Mouse (Mus musculus): ENCODE measurements at regions not wholly inside any gene's neighbourhood (a gene's known extent, or its start where the extent isn't known, plus 50 kb on each side); places are given as distances from the start of the nearest gene placed in this dataset.

- H3K4me2 ChIP-seq = no peak overlapping the region
- H3K36me3 ChIP-seq = no peaks in the 10 kb centered on the region
- H3K4me1 ChIP-seq = 0 out of 2 replicates have a peak, but pooled peaks cover 2% of the 10 kb centered on the region
- peaks cover 12% of the 10 kb centered on the region for H3K27me3 ChIP-seq
- 52% methylated on average over 5 of the region's 5 CpGs for WGBS
- no peak overlapping the region for H3K4me3 ChIP-seq
- no peak overlapping the region for H3K9ac ChIP-seq
- ATAC-seq (ENCODE audit: insufficient number of reproducible peaks, low FRiP score, low TSS enrichment, low read depth) = no peak
- H3K27ac ChIP-seq = no peak overlapping the region
- H3K9me3 ChIP-seq = no peaks in the 10 kb centered on the region
These were observed 262.9 kb downstream of the Nr2f2 start for GRCm38 (mm10) chr7:70103680-70104079.

GRCm38 (mm10) chr7:70099001-70099400, 267.5 kb downstream of the Nr2f2 start:
- H3K27ac ChIP-seq = no peak overlapping the region
- H3K4me3 ChIP-seq = no peak overlapping the region
- ATAC-seq (ENCODE audit: insufficient number of reproducible peaks, low FRiP score, low TSS enrichment, low read depth) = no peak
- H3K9ac ChIP-seq = no peak overlapping the region
- H3K9me3 ChIP-seq = no peaks in the 10 kb centered on the region
- H3K4me1 ChIP-seq = no peaks in the 10 kb centered on the region
- H3K4me2 ChIP-seq = no peak overlapping the region
- peaks cover 4% of the 10 kb centered on the region; the same call in 1 of the 2 replicates for H3K27me3 ChIP-seq
- 87% methylated on average over 1 of the region's 1 CpGs for WGBS
- no peaks in the 10 kb centered on the region for H3K36me3 ChIP-seq

DNA sequence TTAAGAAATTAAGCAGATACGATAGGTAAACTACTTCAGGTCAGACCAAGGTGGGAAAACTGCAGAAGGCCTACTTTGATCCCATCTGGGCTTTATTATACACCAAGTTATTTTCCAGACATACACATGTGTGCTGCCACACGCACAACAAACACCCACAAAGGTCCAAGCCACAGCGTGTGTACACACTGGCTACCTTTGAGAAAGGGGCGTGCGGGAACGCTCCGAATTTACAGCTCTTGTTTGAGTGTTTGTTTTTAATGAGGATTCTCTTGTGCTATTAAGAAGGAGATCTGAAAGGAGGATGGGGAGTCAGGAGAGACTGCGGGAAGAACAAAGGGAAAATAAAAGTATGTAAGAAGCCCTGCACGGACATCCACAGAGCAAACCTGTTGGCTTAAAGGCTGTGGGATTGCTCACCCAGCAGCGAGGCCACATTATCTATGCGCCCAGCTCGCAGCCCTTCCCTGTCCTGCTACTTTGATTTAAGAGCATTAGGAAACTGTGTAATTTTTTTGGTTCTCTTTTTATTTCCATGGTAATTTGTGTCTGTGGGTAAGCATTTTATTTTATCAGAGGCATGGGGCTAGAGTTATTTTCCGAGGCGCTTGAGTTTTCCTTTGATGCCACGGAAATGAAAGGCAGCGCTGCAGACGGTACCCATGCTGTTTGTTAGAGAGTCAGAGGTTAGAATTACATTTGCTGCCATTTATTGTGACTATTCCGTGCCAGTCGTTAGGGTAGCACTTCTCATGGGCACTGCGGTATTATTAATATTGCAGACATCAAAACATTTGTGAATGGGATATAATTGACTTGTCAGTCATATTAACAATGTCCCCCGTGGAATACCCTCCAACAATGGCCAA, 272.4 kb downstream of the Nr2f2 start:
- WGBS = 37% methylated on average over 21 of the region's 21 CpGs
- H3K36me3 ChIP-seq = no peaks in the 10 kb centered on the region
- H3K27me3 ChIP-seq = no peaks in the 10 kb centered on the region
- H3K9ac ChIP-seq = no peak overlapping the region
- no peaks in the 10 kb centered on the region for H3K9me3 ChIP-seq
- no peak overlapping the region for H3K4me3 ChIP-seq
- no peak overlapping the region for H3K4me2 ChIP-seq
- no peaks in the 10 kb centered on the region for H3K4me1 ChIP-seq
- no peak for ATAC-seq (ENCODE audit: insufficient number of reproducible peaks, low FRiP score, low TSS enrichment, low read depth)
- no peak overlapping the region for H3K27ac ChIP-seq

DNA sequence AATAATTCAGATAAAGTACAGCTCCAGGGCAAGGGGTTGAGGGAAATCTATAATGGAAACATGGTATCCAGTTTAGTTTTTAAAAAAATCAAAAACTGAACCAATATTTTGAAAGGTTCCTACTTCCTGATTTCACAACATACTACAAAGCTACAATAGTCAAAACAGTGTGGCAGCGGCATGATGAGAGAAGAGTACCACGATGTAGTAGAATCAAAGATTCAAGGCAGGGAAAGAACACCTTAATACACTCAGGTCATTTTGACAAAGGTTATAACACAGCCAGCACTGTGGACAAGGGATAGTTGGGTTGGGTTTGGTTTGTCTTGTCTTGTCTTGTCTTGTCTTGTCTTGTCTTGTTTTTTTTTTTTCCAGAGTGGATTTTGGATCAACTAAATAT, 274.4 kb downstream of the Nr2f2 start:
- Histone ChIP-seq H3K27me3 (no peaks in the 10 kb centered on the region), H3K4me2 (no peak overlapping the region), H3K4me3 (no peak overlapping the region), H3K9me3 (no peaks in the 10 kb centered on the region), H3K36me3 (no peaks in the 10 kb centered on the region), H3K9ac (no peak overlapping the region), H3K27ac (no peak overlapping the region), H3K4me1 (no peaks in the 10 kb centered on the region)
- 97% methylated on average over 2 of the region's 2 CpGs for WGBS
- ATAC-seq (ENCODE audit: insufficient number of reproducible peaks, low FRiP score, low TSS enrichment, low read depth) = no peak

- WGBS = 58% methylated on average over 5 of the region's 5 CpGs
- ATAC-seq (ENCODE audit: insufficient number of reproducible peaks, low FRiP score, low TSS enrichment, low read depth) = no peak
- H3K4me1 ChIP-seq = no peaks in the 10 kb centered on the region
- no peak overlapping the region for H3K27ac ChIP-seq
- no peak overlapping the region for H3K4me3 ChIP-seq
- H3K9ac ChIP-seq = no peak overlapping the region
- H3K36me3 ChIP-seq = no peaks in the 10 kb centered on the region
- no peak overlapping the region for H3K4me2 ChIP-seq
- no peaks in the 10 kb centered on the region for H3K27me3 ChIP-seq
- H3K9me3 ChIP-seq = no peaks in the 10 kb centered on the region
These were observed 277.4 kb downstream of the Nr2f2 start for GRCm38 (mm10) chr7:70089121-70089520.

- Histone ChIP-seq H3K4me2 (no peak overlapping the region), H3K27ac (no peak overlapping the region), H3K4me3 (no peak overlapping the region), H3K9me3 (no peaks in the 10 kb centered on the region), H3K9ac (no peak overlapping the region), H3K36me3 (no peaks in the 10 kb centered on the region), H3K4me1 (peaks cover 9% of the 10 kb centered on the region), H3K27me3 (no peaks in the 10 kb centered on the region)
- 36% methylated on average over 1 of the region's 1 CpGs for WGBS
- ATAC-seq (ENCODE audit: insufficient number of reproducible peaks, low FRiP score, low TSS enrichment, low read depth) = no peak
These were observed 296.9 kb downstream of the Nr2f2 start for GRCm38 (mm10) chr7:70069662-70070061.

GRCm38 (mm10) chr7:70067828-70068719, 298.5 kb downstream of the Nr2f2 start:
- no peak overlapping the region for H3K9ac ChIP-seq
- WGBS = 27% methylated on average over 18 of the region's 18 CpGs
- no peaks in the 10 kb centered on the region for H3K27me3 ChIP-seq
- H3K4me1 ChIP-seq = peaks cover 9% of the 10 kb centered on the region
- H3K4me3 ChIP-seq = no peak overlapping the region
- ATAC-seq (ENCODE audit: insufficient number of reproducible peaks, low FRiP score, low TSS enrichment, low read depth) = no peak
- no peaks in the 10 kb centered on the region for H3K36me3 ChIP-seq
- H3K9me3 ChIP-seq = no peaks in the 10 kb centered on the region
- H3K4me2 ChIP-seq = no peak overlapping the region
- no peak overlapping the region for H3K27ac ChIP-seq

DNA sequence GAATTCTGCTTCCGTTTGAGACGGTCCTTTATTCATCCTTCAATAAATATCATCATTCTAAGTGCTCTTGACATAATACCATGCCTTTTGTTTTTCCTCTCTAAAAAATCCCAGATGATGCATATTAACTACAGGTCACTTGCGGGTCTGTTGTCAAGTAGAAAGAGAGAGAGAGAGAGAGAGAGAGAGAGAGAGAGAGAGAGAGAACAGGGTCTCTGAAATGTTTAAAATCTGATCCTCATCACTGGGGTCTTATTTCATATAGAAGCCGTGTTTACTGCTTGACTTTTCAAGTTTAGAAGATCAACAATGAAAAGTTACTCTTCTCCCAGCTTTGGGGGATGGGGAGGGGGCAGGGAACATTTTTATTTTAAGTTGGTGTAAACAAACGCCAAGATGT, 299.5 kb downstream of the Nr2f2 start:
- Histone ChIP-seq H3K27ac (no peak overlapping the region), H3K36me3 (no peaks in the 10 kb centered on the region), H3K4me3 (no peak overlapping the region), H3K9me3 (no peaks in the 10 kb centered on the region), H3K27me3 (no peaks in the 10 kb centered on the region), H3K9ac (no peak overlapping the region), H3K4me1 (peaks cover 9% of the 10 kb centered on the region), H3K4me2 (no peak overlapping the region)
- 68% methylated on average over 5 of the region's 5 CpGs for WGBS
- ATAC-seq (ENCODE audit: insufficient number of reproducible peaks, low FRiP score, low TSS enrichment, low read depth) = no peak

GRCm38 (mm10) chr7:70066448-70066847, 300.1 kb downstream of the Nr2f2 start:
- no peak for ATAC-seq (ENCODE audit: insufficient number of reproducible peaks, low FRiP score, low TSS enrichment, low read depth)
- Histone ChIP-seq H3K4me1 (peaks cover 9% of the 10 kb centered on the region), H3K36me3 (no peaks in the 10 kb centered on the region), H3K4me3 (no peak overlapping the region), H3K27ac (no peak overlapping the region), H3K9me3 (no peaks in the 10 kb centered on the region), H3K9ac (no peak overlapping the region), H3K27me3 (no peaks in the 10 kb centered on the region), H3K4me2 (no peak overlapping the region)
- 79% methylated on average over 7 of the region's 7 CpGs for WGBS

- Histone ChIP-seq H3K36me3 (no peaks in the 10 kb centered on the region), H3K9ac (no peak overlapping the region), H3K4me1 (peaks cover 9% of the 10 kb centered on the region), H3K9me3 (no peaks in the 10 kb centered on the region), H3K4me2 (no peak overlapping the region), H3K4me3 (no peak overlapping the region), H3K27ac (no peak overlapping the region), H3K27me3 (no peaks in the 10 kb centered on the region)
- ATAC-seq (ENCODE audit: insufficient number of reproducible peaks, low FRiP score, low TSS enrichment, low read depth) = no peak
- WGBS = 39% methylated on average over 11 of the region's 11 CpGs
These were observed 300.9 kb downstream of the Nr2f2 start for GRCm38 (mm10) chr7:70065471-70066130.

GRCm38 (mm10) chr7:70047415-70047753, 319.2 kb downstream of the Nr2f2 start:
- Histone ChIP-seq H3K27ac (no peak overlapping the region), H3K4me2 (no peak overlapping the region), H3K9ac (no peak overlapping the region), H3K9me3 (no peaks in the 10 kb centered on the region), H3K4me3 (no peak overlapping the region), H3K27me3 (no peaks in the 10 kb centered on the region), H3K4me1 (no peaks in the 10 kb centered on the region), H3K36me3 (no peaks in the 10 kb centered on the region)
- WGBS = 94% methylated on average over 5 of the region's 5 CpGs
- ATAC-seq (ENCODE audit: insufficient number of reproducible peaks, low FRiP score, low TSS enrichment, low read depth) = no peak

Measured in limb, embryonic 15.5 days (tissue).